Mouse (Mus musculus): ENCODE measurements around the gene Stxbp6. TPM values are rescaled to one million over a fixed set of nuclear protein-coding genes. Genes with fewer than 3 reads are reported as not detected.

Gene Stxbp6
- polyA plus RNA-seq, 1 experiment from 2014 or later, result 9.3 TPM

GRCm38 (mm10) chr12:45081617-45082016 lies 7.1 kb upstream of the Stxbp6 start:
- no peaks in the 10 kb centered on the region for H3K27me3 ChIP-seq (ENCODE audit: control insufficient read depth, insufficient read depth, low read length)
- no peaks in the 10 kb centered on the region for H3K36me3 ChIP-seq (ENCODE audit: control insufficient read depth, insufficient read depth, low read length)
- ATAC-seq (ENCODE audit: low FRiP score, low TSS enrichment) (no peak), DNase-seq (ENCODE audit: low spot score) (no peak)
- no peak overlapping the region for H3K4me3 ChIP-seq (ENCODE audit: low read depth, low read length)
- H3K4me2 ChIP-seq (replicated peaks; ENCODE audit: low read depth), result no peak overlapping the region
- H3K4me1 ChIP-seq (replicated peaks; ENCODE audit: control insufficient read depth, insufficient read depth), result no peaks in the 10 kb centered on the region
- no peaks in the 10 kb centered on the region for H3K9me3 ChIP-seq (ENCODE audit: control insufficient read depth, low read length)
- H3K9ac ChIP-seq (ENCODE audit: low read length), result no peak overlapping the region
- no peak overlapping the region for H3K27ac ChIP-seq (replicated peaks)
- WGBS, result 53% methylated on average over 1 of the region's 1 CpGs
- no peak for TF ChIP-seq CTCF (IDR thresholded peaks at IDR 0.05; ENCODE audit: low read depth)
- no peak for TF ChIP-seq EP300 (optimal IDR thresholded peaks at IDR 0.05)

GRCm38 (mm10) chr12:45080753-45081122 lies 6.2 kb upstream of the Stxbp6 start:
- Histone ChIP-seq H3K27ac (replicated peaks) (no peak overlapping the region), H3K9me3 (ENCODE audit: control insufficient read depth, low read length) (no peaks in the 10 kb centered on the region), H3K36me3 (ENCODE audit: control insufficient read depth, insufficient read depth, low read length) (no peaks in the 10 kb centered on the region), H3K4me1 (replicated peaks; ENCODE audit: control insufficient read depth, insufficient read depth) (no peaks in the 10 kb centered on the region), H3K4me3 (ENCODE audit: low read depth, low read length) (no peak overlapping the region), H3K4me2 (replicated peaks; ENCODE audit: low read depth) (no peak overlapping the region), H3K9ac (ENCODE audit: low read length) (no peak overlapping the region), H3K27me3 (ENCODE audit: control insufficient read depth, insufficient read depth, low read length) (no peaks in the 10 kb centered on the region)
- 28% methylated on average over 5 of the region's 5 CpGs for WGBS
- DNase-seq (ENCODE audit: low spot score) (peak; percentile 14), ATAC-seq (ENCODE audit: low FRiP score, low TSS enrichment) (peak; percentile 72)
- no peak for TF ChIP-seq CTCF (IDR thresholded peaks at IDR 0.05; ENCODE audit: low read depth)
- TF ChIP-seq EP300 (optimal IDR thresholded peaks at IDR 0.05), result peak; percentile 23

GRCm38 (mm10) chr12:45080036-45080752 lies 5.7 kb upstream of the Stxbp6 start:
- 41% methylated on average over 5 of the region's 5 CpGs for WGBS

GRCm38 (mm10) chr12:45075631-45076030 lies 1.1 kb upstream of the Stxbp6 start:
- no peaks in the 10 kb centered on the region for H3K36me3 ChIP-seq (ENCODE audit: control insufficient read depth, insufficient read depth, low read length)
- peak overlapping the region; percentile 100 for H3K4me2 ChIP-seq (replicated peaks; ENCODE audit: low read depth)
- H3K27ac ChIP-seq (replicated peaks), result no peak overlapping the region
- H3K9ac ChIP-seq (ENCODE audit: low read length), result no peak overlapping the region
- no peak for DNase-seq (ENCODE audit: low spot score)
- H3K4me1 ChIP-seq (replicated peaks; ENCODE audit: control insufficient read depth, insufficient read depth), result peaks cover 4% of the 10 kb centered on the region; the same call in 1 of the 2 replicates
- ATAC-seq (ENCODE audit: low FRiP score, low TSS enrichment), result no peak
- no peaks in the 10 kb centered on the region for H3K27me3 ChIP-seq (ENCODE audit: control insufficient read depth, insufficient read depth, low read length)
- 60% methylated on average over 11 of the region's 11 CpGs for WGBS
- H3K4me3 ChIP-seq (ENCODE audit: low read depth, low read length), result peak overlapping the region; percentile 72; the same call in 1 of the 2 replicates
- no peaks in the 10 kb centered on the region for H3K9me3 ChIP-seq (ENCODE audit: control insufficient read depth, low read length)
- TF ChIP-seq EP300 (optimal IDR thresholded peaks at IDR 0.05) (no peak), CTCF (IDR thresholded peaks at IDR 0.05; ENCODE audit: low read depth) (no peak)

More at GRCm38 (mm10) chr12:45080036-45080752, 5.7 kb upstream of the Stxbp6 start:
- DNase-seq (ENCODE audit: low spot score), result no peak
- Histone ChIP-seq H3K36me3 (ENCODE audit: control insufficient read depth, insufficient read depth, low read length) (no peaks in the 10 kb centered on the region), H3K27ac (replicated peaks) (no peak overlapping the region), H3K9me3 (ENCODE audit: control insufficient read depth, low read length) (no peaks in the 10 kb centered on the region), H3K27me3 (ENCODE audit: control insufficient read depth, insufficient read depth, low read length) (no peaks in the 10 kb centered on the region), H3K4me3 (ENCODE audit: low read depth, low read length) (no peak overlapping the region), H3K4me2 (replicated peaks; ENCODE audit: low read depth) (no peak overlapping the region), H3K4me1 (replicated peaks; ENCODE audit: control insufficient read depth, insufficient read depth) (no peaks in the 10 kb centered on the region), H3K9ac (ENCODE audit: low read length) (no peak overlapping the region)
- no peak for TF ChIP-seq EP300 (optimal IDR thresholded peaks at IDR 0.05)
- TF ChIP-seq CTCF (IDR thresholded peaks at IDR 0.05; ENCODE audit: low read depth), result no peak
- peak; percentile 4; the same call in 1 of the 2 replicates for ATAC-seq (ENCODE audit: low FRiP score, low TSS enrichment)

- H3K4me3 ChIP-seq (ENCODE audit: low read depth, low read length), result peak overlapping the region; percentile 72
- H3K36me3 ChIP-seq (ENCODE audit: control insufficient read depth, insufficient read depth, low read length), result no peaks in the 10 kb centered on the region
- DNase-seq (ENCODE audit: low spot score) (peak; percentile 88), ATAC-seq (ENCODE audit: low FRiP score, low TSS enrichment) (peak; percentile 76)
- no peaks in the 10 kb centered on the region for H3K27me3 ChIP-seq (ENCODE audit: control insufficient read depth, insufficient read depth, low read length)
- H3K9ac ChIP-seq (ENCODE audit: low read length), result peak overlapping the region; percentile 79
- H3K4me2 ChIP-seq (replicated peaks; ENCODE audit: low read depth), result peak overlapping the region; percentile 100
- under 1% methylated on average over 46 of the region's 62 CpGs for WGBS
- TF ChIP-seq EP300 (optimal IDR thresholded peaks at IDR 0.05) (no peak), CTCF (IDR thresholded peaks at IDR 0.05; ENCODE audit: low read depth) (no peak)
- H3K4me1 ChIP-seq (replicated peaks; ENCODE audit: control insufficient read depth, insufficient read depth), result peaks cover 4% of the 10 kb centered on the region; the same call in 1 of the 2 replicates
- peak overlapping the region; percentile 91 for H3K27ac ChIP-seq (replicated peaks)
- H3K9me3 ChIP-seq (ENCODE audit: control insufficient read depth, low read length), result no peaks in the 10 kb centered on the region
Observed at GRCm38 (mm10) chr12:45074042-45074601, 387 bp downstream of the Stxbp6 start.
